Comparison of ENCODE assay signal across 8 mouse cellular contexts in the genomic region with DNA sequence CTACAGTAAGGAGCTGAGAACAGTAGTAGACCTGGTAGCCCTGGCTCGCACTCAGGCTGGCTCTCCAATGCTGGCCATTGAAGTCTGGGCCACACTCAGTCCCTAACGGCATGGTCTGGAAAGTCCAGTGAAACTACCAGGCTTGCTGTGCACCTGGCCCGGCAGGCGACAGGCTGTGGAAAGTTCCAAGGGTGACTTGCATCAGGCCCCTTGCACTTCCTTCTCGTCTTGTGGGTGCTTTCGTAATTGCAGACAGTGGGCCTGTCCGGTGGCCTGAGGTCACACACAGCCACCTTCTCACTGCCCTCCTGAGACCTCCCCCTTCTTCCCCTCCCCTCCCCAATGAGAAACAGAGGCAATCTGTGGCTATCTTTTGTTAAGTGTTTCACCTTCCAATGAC. TPM values are rescaled to one million over a fixed set of nuclear protein-coding genes. Genes with fewer than 3 reads are reported as not detected.
DNase-seq lines count a peak whose midpoint lies in the region; ATAC-seq and TF ChIP-seq lines count a peak whose summit lies in the region.

No protein-coding gene starts in this region.

- no peak overlapping the region for H3K4me2 ChIP-seq in intestine, embryonic 14.5 days (ENCODE audit: low read length)
- peak overlapping the region; percentile 34; the same call in 1 of the 2 replicates for H3K4me2 ChIP-seq in liver, embryonic 15.5 days
- H3K4me2 ChIP-seq in midbrain, postnatal 0 days (ENCODE audit: low read depth, low read length, poor library complexity, severe bottlenecking), result no peak overlapping the region

- H3K27ac ChIP-seq in intestine, embryonic 14.5 days (ENCODE audit: low read depth), result 0 out of 2 replicates have a peak overlapping the region, but pooled peaks have one; percentile 27
- peak overlapping the region; percentile 64 for H3K27ac ChIP-seq in liver, embryonic 15.5 days (replicated peaks)
- H3K27ac ChIP-seq in spleen, adult 2 months (ENCODE audit: insufficient read depth, low read length), result peak overlapping the region; percentile 98
- no peak overlapping the region for H3K27ac ChIP-seq in midbrain, postnatal 0 days (ENCODE audit: low read depth, low read length)

- peaks cover 21% of the 10 kb centered on the region for H3K36me3 ChIP-seq in intestine, embryonic 14.5 days (ENCODE audit: control insufficient read depth, insufficient read depth, low read length)
- peaks cover 6% of the 10 kb centered on the region for H3K36me3 ChIP-seq in liver, embryonic 15.5 days (replicated peaks)
- H3K36me3 ChIP-seq in spleen, adult 2 months (ENCODE audit: control insufficient read depth, insufficient read depth, low read length), result peaks cover 1% of the 10 kb centered on the region; the same call in 1 of the 2 replicates
- peaks cover 16% of the 10 kb centered on the region for H3K36me3 ChIP-seq in midbrain, postnatal 0 days (ENCODE audit: insufficient read depth, low read length)

- H3K9ac ChIP-seq in intestine, embryonic 14.5 days (ENCODE audit: low read length), result no peak overlapping the region
- H3K9ac ChIP-seq in liver, embryonic 15.5 days, result no peak overlapping the region
- no peak overlapping the region for H3K9ac ChIP-seq in midbrain, postnatal 0 days (replicated peaks; ENCODE audit: low read length, poor library complexity, severe bottlenecking)

- no peak for TF ChIP-seq CTCF in spleen, adult 2 months (IDR thresholded peaks at IDR 0.05; ENCODE audit: extremely low read depth, insufficient read depth, insufficient read length, insufficient replicate concordance)
- no peak for TF ChIP-seq CTCF in midbrain, postnatal 0 days (IDR thresholded peaks at IDR 0.05)

- peak; percentile 53 for DNase-seq in thymus, postnatal 14 days
- DNase-seq in thymus, postnatal 10 days (ENCODE audit: low spot score in 2 of 2), result no peak
- no peak for DNase-seq in intestine, embryonic 14.5 days (ENCODE audit: low spot score)
- peak; percentile 77 to 82 for DNase-seq in spleen, adult 2 months (ENCODE audit: low read depth in 1 of 2, low spot score in 2 of 2)
- no peak for DNase-seq in midbrain, postnatal 0 days (ENCODE audit: low spot score)
- DNase-seq in frontal cortex, postnatal 14 days (ENCODE audit: low spot score in 2 of 2), result no peak
- no peak for DNase-seq in ovary, postnatal 10 days (ENCODE audit: low spot score)

- TF ChIP-seq POLR2A in spleen, adult 2 months (IDR thresholded peaks at IDR 0.05; ENCODE audit: low read depth, low read length), result no peak

- H3K4me1 ChIP-seq in intestine, embryonic 14.5 days (replicated peaks; ENCODE audit: control insufficient read depth, insufficient read depth, low read length), result peaks cover 31% of the 10 kb centered on the region
- peaks cover 51% of the 10 kb centered on the region for H3K4me1 ChIP-seq in liver, embryonic 15.5 days (replicated peaks)
- H3K4me1 ChIP-seq in spleen, adult 2 months (ENCODE audit: control insufficient read depth, insufficient read depth, insufficient read length), result peaks cover 67% of the 10 kb centered on the region
- H3K4me1 ChIP-seq in midbrain, postnatal 0 days (ENCODE audit: insufficient read depth, low read length), result no peaks in the 10 kb centered on the region

- ATAC-seq in intestine, embryonic 14.5 days (replicated peaks; ENCODE audit: low FRiP score, low TSS enrichment, low read depth), result no peak
- peak; percentile 10 for ATAC-seq in liver, embryonic 15.5 days (ENCODE audit: insufficient read depth)
- no peak for ATAC-seq in midbrain, postnatal 0 days (ENCODE audit: low FRiP score)

- WGBS in intestine, embryonic 14.5 days, result 27% methylated on average over 7 of the region's 7 CpGs
- WGBS in liver, embryonic 15.5 days (ENCODE audit: insufficient replicate concordance), result 10% methylated on average over 7 of the region's 7 CpGs
- 5% methylated on average over 7 of the region's 7 CpGs for WGBS in spleen, adult 2 months
- WGBS in midbrain, postnatal 0 days, result 73% methylated on average over 7 of the region's 7 CpGs

- no peaks in the 10 kb centered on the region for H3K27me3 ChIP-seq in intestine, embryonic 14.5 days (replicated peaks; ENCODE audit: control insufficient read depth, insufficient read depth, low read length)
- H3K27me3 ChIP-seq in liver, embryonic 15.5 days, result no peaks in the 10 kb centered on the region
- H3K27me3 ChIP-seq in spleen, adult 2 months (ENCODE audit: control insufficient read depth, insufficient read depth, low read length), result no peaks in the 10 kb centered on the region
- no peaks in the 10 kb centered on the region for H3K27me3 ChIP-seq in midbrain, postnatal 0 days (ENCODE audit: insufficient read depth, low read length)

- no peak overlapping the region for H3K4me3 ChIP-seq in intestine, embryonic 14.5 days (ENCODE audit: low read depth, low read length)
- H3K4me3 ChIP-seq in liver, embryonic 15.5 days (replicated peaks), result no peak overlapping the region
- H3K4me3 ChIP-seq in spleen, adult 2 months (ENCODE audit: extremely low read depth, insufficient read depth, insufficient read length), result peak overlapping the region; percentile 18; the same call in 1 of the 2 replicates
- H3K4me3 ChIP-seq in midbrain, postnatal 0 days (ENCODE audit: low read depth, low read length), result no peak overlapping the region

- no peaks in the 10 kb centered on the region for H3K9me3 ChIP-seq in intestine, embryonic 14.5 days (ENCODE audit: control insufficient read depth, low read length)
- no peaks in the 10 kb centered on the region for H3K9me3 ChIP-seq in liver, embryonic 15.5 days (replicated peaks)
- no peaks in the 10 kb centered on the region for H3K9me3 ChIP-seq in midbrain, postnatal 0 days (ENCODE audit: low read length)

RNA-seq across cellular contexts. Expression of a gene that starts 3.1 kb away (rescaled TPM):
- 3.4 and 4.1 TPM in 2 replicates for polyA plus RNA-seq in intestine, embryonic 14.5 days (2014; fragmentation: Nextera tagmentation; extraction: Ambion mirVana)
- polyA plus RNA-seq in liver, embryonic 15.5 days (2015; fragmentation: Nextera tagmentation; extraction: Ambion mirVana), result 25.8 and 27.7 TPM in 2 replicates
- 103 and 151 TPM in 2 replicates for polyA plus RNA-seq in spleen, adult 2 months (2012; rRNA removed)
- 4.3 and 9.2 TPM in 2 replicates for total RNA-seq in midbrain, postnatal 0 days (2014; rRNA removed)
- polyA plus RNA-seq in midbrain, postnatal 0 days (2015; fragmentation: Nextera tagmentation; extraction: Ambion mirVana), result 2.1 and 2.2 TPM in 2 replicates

RNA-seq across cellular contexts. Expression of a gene that starts 48.7 kb away (rescaled TPM):
- 7.5 and 8.0 TPM in 2 replicates for polyA plus RNA-seq in intestine, embryonic 14.5 days (2014; fragmentation: Nextera tagmentation; extraction: Ambion mirVana)
- polyA plus RNA-seq in liver, embryonic 15.5 days (2015; fragmentation: Nextera tagmentation; extraction: Ambion mirVana), result 1.8 and 2.3 TPM in 2 replicates
- 6.4 and 7.7 TPM in 2 replicates for polyA plus RNA-seq in spleen, adult 2 months (2012; rRNA removed)
- 17.3 and 27.0 TPM in 2 replicates for total RNA-seq in midbrain, postnatal 0 days (2014; rRNA removed)
- 14.7 and 15.5 TPM in 2 replicates for polyA plus RNA-seq in midbrain, postnatal 0 days (2015; fragmentation: Nextera tagmentation; extraction: Ambion mirVana)

RNA-seq across cellular contexts. Expression of a gene that starts 56.0 kb away (rescaled TPM):
- polyA plus RNA-seq in intestine, embryonic 14.5 days (2014; fragmentation: Nextera tagmentation; extraction: Ambion mirVana), result 32.3 and 32.5 TPM in 2 replicates
- polyA plus RNA-seq in liver, embryonic 15.5 days (2015; fragmentation: Nextera tagmentation; extraction: Ambion mirVana), result 12.1 and 13.8 TPM in 2 replicates
- 10.7 and 12.0 TPM in 2 replicates for polyA plus RNA-seq in spleen, adult 2 months (2012; rRNA removed)
- total RNA-seq in midbrain, postnatal 0 days (2014; rRNA removed), result 15.1 and 16.2 TPM in 2 replicates
- polyA plus RNA-seq in midbrain, postnatal 0 days (2015; fragmentation: Nextera tagmentation; extraction: Ambion mirVana), result 20.1 and 21.2 TPM in 2 replicates

Comparison
In these comparisons a context has a peak if more than half of its experiments do, and no peak if none do; other contexts are left out.
1. DNase-seq: peak in thymus, postnatal 14 days (single experiment) and spleen, adult 2 months (2 of 2); none in thymus, postnatal 10 days (0 of 2), intestine, embryonic 14.5 days (single experiment), midbrain, postnatal 0 days (single experiment), frontal cortex, postnatal 14 days (0 of 2) and ovary, postnatal 10 days (single experiment).